Mouse (Mus musculus): ENCODE results near the gene Rela. TPM values are rescaled to one million over a fixed set of nuclear protein-coding genes. Genes with fewer than 3 reads are reported as not detected.
"Not testable (repeated sequence)": the region's sequence is repeated elsewhere in the genome, so short reads cannot be mapped to it uniquely, and the experiment has no call there.

Gene Rela
- polyA plus RNA-seq, 1 experiment from 2014 or later, result 43.3 TPM

GRCm38 (mm10) chr19:5685431-5685830 is 48.1 kb downstream of the Rela start:
- H3K27me3 ChIP-seq (replicated peaks), result no peaks in the 10 kb centered on the region
- no peak overlapping the region for H3K27ac ChIP-seq
- no peaks in the 10 kb centered on the region for H3K9me3 ChIP-seq
- H3K4me1 ChIP-seq (replicated peaks), result peaks cover 16% of the 10 kb centered on the region
- H3K4me2 ChIP-seq (replicated peaks), result no peak overlapping the region
- peaks cover 55% of the 10 kb centered on the region for H3K36me3 ChIP-seq
- 96% methylated on average over 19 of the region's 19 CpGs for WGBS
- no peak overlapping the region for H3K4me3 ChIP-seq (replicated peaks)
- H3K9ac ChIP-seq, result no peak overlapping the region
- no peak for ATAC-seq

DNA sequence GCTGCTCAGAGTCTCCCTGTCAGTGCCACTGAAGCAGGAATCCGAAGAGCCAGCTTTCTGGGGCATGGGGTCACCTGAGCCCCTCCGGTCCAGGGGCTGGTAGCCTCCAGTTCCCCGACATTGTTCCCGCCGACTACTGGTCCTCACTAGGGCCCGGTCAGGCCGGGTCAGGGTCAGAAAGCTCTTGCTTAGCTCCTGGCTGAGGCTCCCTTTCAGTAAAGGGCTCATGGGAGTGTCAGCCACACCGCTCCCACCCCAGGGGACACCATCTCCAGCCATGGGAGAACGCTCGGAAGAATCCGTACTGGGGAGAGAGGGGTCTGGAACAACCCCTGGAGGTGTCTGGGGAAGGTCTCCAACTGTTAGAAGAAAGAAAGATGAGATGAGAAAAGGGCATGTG is 48.6 kb downstream of the Rela start:
- H3K27me3 ChIP-seq (replicated peaks), result no peaks in the 10 kb centered on the region
- peaks cover 21% of the 10 kb centered on the region for H3K4me1 ChIP-seq (replicated peaks)
- no peak overlapping the region for H3K27ac ChIP-seq
- no peak for ATAC-seq
- H3K36me3 ChIP-seq, result peaks cover 51% of the 10 kb centered on the region
- 93% methylated on average over 11 of the region's 11 CpGs for WGBS
- no peaks in the 10 kb centered on the region for H3K9me3 ChIP-seq
- no peak overlapping the region for H3K9ac ChIP-seq
- no peak overlapping the region for H3K4me3 ChIP-seq (replicated peaks)
- no peak overlapping the region for H3K4me2 ChIP-seq (replicated peaks)

DNA sequence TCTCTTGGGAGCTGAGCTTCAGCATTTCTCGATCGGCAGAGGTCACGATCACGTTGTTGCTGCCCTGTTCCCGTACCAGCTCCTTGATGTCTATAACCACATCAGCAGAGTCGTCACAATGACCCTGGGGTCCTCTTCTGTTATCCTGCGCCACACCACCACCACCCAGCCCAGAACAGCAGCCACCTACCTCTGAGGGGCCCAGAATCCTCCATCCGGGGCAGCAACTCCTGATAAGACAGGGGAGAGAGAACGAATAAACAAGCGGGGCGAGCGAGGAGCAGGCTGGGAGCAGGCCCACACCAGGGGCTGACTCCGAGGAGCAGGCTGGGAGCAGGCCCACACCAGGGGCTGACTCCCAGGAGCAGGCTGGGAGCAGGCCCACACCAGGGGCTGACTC is 49.2 kb downstream of the Rela start:
- Histone ChIP-seq H3K4me2 (replicated peaks) (no peak overlapping the region), H3K4me1 (replicated peaks) (peaks cover 26% of the 10 kb centered on the region), H3K27ac (no peak overlapping the region), H3K9ac (no peak overlapping the region), H3K4me3 (replicated peaks) (no peak overlapping the region), H3K27me3 (replicated peaks) (no peaks in the 10 kb centered on the region), H3K36me3 (peaks cover 45% of the 10 kb centered on the region), H3K9me3 (no peaks in the 10 kb centered on the region)
- no peak for ATAC-seq
- 84% methylated on average over 13 of the region's 13 CpGs for WGBS

- peaks cover 31% of the 10 kb centered on the region for H3K4me1 ChIP-seq (replicated peaks)
- ATAC-seq; H3K27ac ChIP-seq; H3K27me3 ChIP-seq (replicated peaks); H3K9me3 ChIP-seq: not testable (repeated sequence)
- H3K36me3 ChIP-seq, result peaks cover 40% of the 10 kb centered on the region
- H3K4me3 ChIP-seq (replicated peaks), result 0 out of 2 replicates have a peak overlapping the region, but pooled peaks have one; percentile 87
- peak overlapping the region; percentile 96 for H3K4me2 ChIP-seq (replicated peaks)
- WGBS, result 93% methylated on average over 12 of the region's 12 CpGs
- 0 out of 2 replicates have a peak overlapping the region, but pooled peaks have one; percentile 85 for H3K9ac ChIP-seq
Observed at GRCm38 (mm10) chr19:5686954-5687353, 49.7 kb downstream of the Rela start.

DNA sequence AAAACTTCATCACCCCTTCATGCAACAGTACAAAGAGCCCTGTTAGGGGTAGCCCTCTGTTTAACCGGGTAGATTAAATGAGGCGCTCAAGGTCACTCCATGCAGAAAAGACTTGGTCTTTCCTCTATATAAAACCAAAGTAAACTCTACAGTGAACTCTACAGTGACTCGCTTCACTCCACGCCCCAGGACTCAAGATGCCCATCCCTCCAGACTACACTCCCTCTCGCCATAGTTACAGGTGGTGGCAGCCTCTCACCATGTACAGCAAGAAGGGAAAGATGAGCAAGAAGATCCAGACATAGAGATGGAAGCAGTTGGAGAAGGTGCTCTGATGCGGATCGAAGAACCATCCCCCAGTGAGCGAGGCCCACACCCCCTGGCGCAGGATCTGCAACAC is 50.5 kb downstream of the Rela start:
- Histone ChIP-seq H3K27me3 (replicated peaks) (no peaks in the 10 kb centered on the region), H3K4me1 (replicated peaks) (peaks cover 39% of the 10 kb centered on the region), H3K27ac (peak overlapping the region; percentile 96), H3K36me3 (peaks cover 35% of the 10 kb centered on the region), H3K4me2 (replicated peaks) (peak overlapping the region; percentile 96), H3K9me3 (no peaks in the 10 kb centered on the region), H3K9ac (peak overlapping the region; percentile 85), H3K4me3 (replicated peaks) (peak overlapping the region; percentile 87)
- 16% methylated on average over 9 of the region's 9 CpGs for WGBS
- ATAC-seq, result no peak

- H3K9me3 ChIP-seq, result no peaks in the 10 kb centered on the region
- H3K4me1 ChIP-seq (replicated peaks), result peaks cover 46% of the 10 kb centered on the region
- peak; percentile 89 for ATAC-seq
- H3K4me2 ChIP-seq (replicated peaks), result peak within 1 kb of the TSS; percentile 96
- peaks cover 36% of the 10 kb centered on the region for H3K36me3 ChIP-seq
- under 1% methylated on average over 69 of the region's 69 CpGs for WGBS
- H3K27ac ChIP-seq, result peak within 1 kb of the TSS; percentile 96
- peak within 1 kb of the TSS; percentile 87 for H3K4me3 ChIP-seq (replicated peaks)
- H3K9ac ChIP-seq, result peak within 1 kb of the TSS; percentile 92
- no peaks in the 10 kb centered on the region for H3K27me3 ChIP-seq (replicated peaks)
Observed at GRCm38 (mm10) chr19:5688200-5689087, 51.2 kb downstream of the Rela start, which contains the start of the genes Map3k11 and Pcnx3. Gene Map3k11, plus strand, starts transcription at chr19:5688742. Gene Pcnx3, minus strand, starts transcription at chr19:5688908.

- H3K4me1 ChIP-seq (replicated peaks), result peaks cover 51% of the 10 kb centered on the region
- no peak for ATAC-seq
- peak overlapping the region; percentile 87 for H3K4me3 ChIP-seq (replicated peaks)
- H3K4me2 ChIP-seq (replicated peaks), result peak overlapping the region; percentile 96
- WGBS, result under 1% methylated on average over 7 of the region's 7 CpGs
- H3K27me3 ChIP-seq (replicated peaks), result no peaks in the 10 kb centered on the region
- peak overlapping the region; percentile 96 for H3K27ac ChIP-seq
- H3K36me3 ChIP-seq, result peaks cover 32% of the 10 kb centered on the region
- peak overlapping the region; percentile 92 for H3K9ac ChIP-seq
- no peaks in the 10 kb centered on the region for H3K9me3 ChIP-seq
Observed at GRCm38 (mm10) chr19:5689088-5689428, 51.8 kb downstream of the Rela start.

DNA sequence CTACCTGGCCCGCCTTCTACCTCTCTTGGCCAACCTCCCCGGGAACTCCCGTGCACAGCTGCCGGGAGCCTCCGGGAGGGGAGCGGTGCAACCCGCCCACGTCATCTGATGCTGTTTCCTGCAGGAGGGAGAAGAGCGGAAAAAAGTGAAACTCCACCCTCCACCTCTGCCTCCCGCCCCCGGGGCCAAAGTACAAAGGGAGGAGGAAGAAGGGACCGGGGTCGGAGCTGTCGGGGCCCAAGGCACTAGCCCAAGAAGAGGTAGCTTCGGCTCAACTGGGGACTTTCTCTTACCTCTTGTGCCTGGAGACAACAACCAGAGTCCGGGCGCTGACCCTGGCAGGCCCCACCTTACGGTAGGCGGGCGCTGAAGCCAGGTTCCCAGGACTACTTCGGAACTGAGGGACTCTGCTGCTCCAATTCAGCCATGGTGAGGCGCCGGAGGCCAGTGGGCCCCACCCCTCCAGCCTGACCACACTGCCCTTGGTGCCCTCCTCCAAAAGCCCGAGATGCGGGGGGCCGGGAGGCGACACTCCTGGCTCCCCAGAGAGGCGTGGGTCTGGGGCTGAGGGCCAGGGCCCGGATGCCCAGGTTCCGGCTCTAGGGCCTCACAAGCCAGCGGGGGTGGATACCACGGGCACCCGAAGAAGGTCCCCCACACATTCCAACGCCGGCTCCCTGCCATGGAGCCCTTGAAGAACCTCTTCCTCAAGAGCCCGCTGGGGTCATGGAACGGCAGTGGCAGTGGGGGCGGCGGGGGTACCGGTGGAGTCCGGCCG is 52.5 kb downstream of the Rela start:
- Histone ChIP-seq H3K27me3 (replicated peaks) (no peaks in the 10 kb centered on the region), H3K36me3 (peaks cover 25% of the 10 kb centered on the region), H3K4me1 (replicated peaks) (peaks cover 51% of the 10 kb centered on the region), H3K4me3 (replicated peaks) (peak overlapping the region; percentile 87), H3K27ac (peak overlapping the region; percentile 96), H3K9me3 (no peaks in the 10 kb centered on the region), H3K9ac (peak overlapping the region; percentile 92), H3K4me2 (replicated peaks) (peak overlapping the region; percentile 96)
- ATAC-seq, result peak; percentile 76
- WGBS, result 6% methylated on average over 42 of the region's 42 CpGs

- Histone ChIP-seq H3K4me2 (replicated peaks) (peak overlapping the region; percentile 96), H3K36me3 (peaks cover 23% of the 10 kb centered on the region), H3K9me3 (no peaks in the 10 kb centered on the region), H3K27ac (peak overlapping the region; percentile 96), H3K9ac (peak overlapping the region; percentile 92), H3K27me3 (replicated peaks) (no peaks in the 10 kb centered on the region), H3K4me1 (replicated peaks) (peaks cover 51% of the 10 kb centered on the region), H3K4me3 (replicated peaks) (peak overlapping the region; percentile 87)
- ATAC-seq, result no peak
- WGBS, result 53% methylated on average over 15 of the region's 15 CpGs
Observed at GRCm38 (mm10) chr19:5690343-5690735, 53.1 kb downstream of the Rela start.

GRCm38 (mm10) chr19:5691601-5692000 is 54.3 kb downstream of the Rela start:
- ATAC-seq, result no peak
- peak overlapping the region; percentile 87 for H3K4me3 ChIP-seq (replicated peaks)
- no peaks in the 10 kb centered on the region for H3K9me3 ChIP-seq
- H3K36me3 ChIP-seq, result peaks cover 19% of the 10 kb centered on the region
- H3K4me2 ChIP-seq (replicated peaks), result peak overlapping the region; percentile 96
- peak overlapping the region; percentile 57 for H3K27ac ChIP-seq
- peak overlapping the region; percentile 92 for H3K9ac ChIP-seq
- H3K27me3 ChIP-seq (replicated peaks), result no peaks in the 10 kb centered on the region
- peaks cover 51% of the 10 kb centered on the region for H3K4me1 ChIP-seq (replicated peaks)
- 72% methylated on average over 5 of the region's 5 CpGs for WGBS

GRCm38 (mm10) chr19:5692086-5692912 is 55.0 kb downstream of the Rela start:
- peaks cover 47% of the 10 kb centered on the region for H3K4me1 ChIP-seq (replicated peaks)
- peaks cover 21% of the 10 kb centered on the region for H3K36me3 ChIP-seq
- no peaks in the 10 kb centered on the region for H3K27me3 ChIP-seq (replicated peaks)
- peak overlapping the region; percentile 96 for H3K4me2 ChIP-seq (replicated peaks)
- H3K9ac ChIP-seq, result peak overlapping the region; percentile 92
- H3K27ac ChIP-seq, result peak overlapping the region; percentile 48
- peak overlapping the region; percentile 87 for H3K4me3 ChIP-seq (replicated peaks)
- no peak for ATAC-seq
- WGBS, result 55% methylated on average over 10 of the region's 10 CpGs
- no peaks in the 10 kb centered on the region for H3K9me3 ChIP-seq
